Mouse (Mus musculus) G1E (cell line): ENCODE data around the gene Kcnma1. TPM values are rescaled to one million over a fixed set of nuclear protein-coding genes. Genes with fewer than 3 reads are reported as not detected.

ENCODE experiments used
- ATAC-seq: 2 replicates; pipeline ENCODE4 v1.8.0; 2016; ENCODE audit warnings: mild to moderate bottlenecking; ENCODE audit not compliant: insufficient number of reproducible peaks, poor library complexity, low FRiP score, severe bottlenecking; ENCODE audit errors: extremely low read depth
- DNase-seq: peaks from one replicate; pipeline ENCODE4 v3.0.0; 2012; ENCODE audit warnings: low spot score
- H3K27me3 ChIP-seq: 2 replicates; pipeline ENCODE4 v1.6.1; 2012; ENCODE audit warnings: mild to moderate bottlenecking, low read length, inconsistent platforms; ENCODE audit not compliant: insufficient read depth
- H3K36me3 ChIP-seq: replicated peaks from 2 replicates; pipeline ENCODE3; 2012; ENCODE audit warnings: mild to moderate bottlenecking, inconsistent platforms
- H3K4me1 ChIP-seq: 2 replicates; pipeline ENCODE4 v1.6.1; 2012; ENCODE audit warnings: low read depth, low read length, inconsistent platforms, mixed read lengths; ENCODE audit not compliant: insufficient read depth
- H3K4me3 ChIP-seq: 2 replicates; pipeline ENCODE4 v1.5.1; 2012; ENCODE audit warnings: low read depth, mild to moderate bottlenecking, inconsistent platforms, low read length, moderate library complexity, mixed read lengths
- H3K9me3 ChIP-seq: replicated peaks from 2 replicates; pipeline ENCODE4 v1.6.1; 2012; ENCODE audit warnings: inconsistent platforms
- CTCF ChIP-seq: IDR thresholded peaks from 2 replicates; pipeline ENCODE4 v1.5.1; 2012; ENCODE audit warnings: low read depth, low read length, inconsistent platforms, mixed read lengths
- GATA1 ChIP-seq: IDR thresholded peaks from 2 replicates; pipeline ENCODE4 v1.6.1; 2012; ENCODE audit warnings: borderline replicate concordance, low read length, inconsistent platforms, mixed read lengths
- GATA2 ChIP-seq: IDR thresholded peaks from 2 replicates; pipeline ENCODE4 v1.6.1; 2012; ENCODE audit warnings: low read depth, low read length, inconsistent platforms, borderline replicate concordance
- POLR2AphosphoS5 ChIP-seq: IDR thresholded peaks from 2 replicates; pipeline ENCODE4 v1.6.1; 2012; ENCODE audit warnings: low read depth, low read length, inconsistent platforms; ENCODE audit not compliant: insufficient replicate concordance
- TAL1 ChIP-seq: conservative IDR thresholded peaks from 2 replicates; pipeline ENCODE4 v1.6.1; 2012; ENCODE audit warnings: low read depth, low read length, inconsistent platforms, mixed read lengths
- polyA plus RNA-seq: library from polyadenylated mRNA; stranded (reverse); fragments of >175 nt; gene quantifications from 2 replicates; pipeline ENCODE4 v1.2.3, GENCODE M21; 2012
- total RNA-seq, 2 experiments: library from RNA; stranded (forward) in 1 of 2; stranded (reverse) in 1 of 2; fragments of 200-1000 nt in 1 of 2; fragments of >200 nt in 1 of 2; fragmentation: Nextera tagmentation in 1 of 2; gene quantifications; 2 replicates each; pipeline ENCODE4 v1.2.3; 2014 to 2017

The Kcnma1 gene
- total and polyA plus RNA-seq, 3 experiments, result 0.27 TPM; not detected in 2

DNA sequence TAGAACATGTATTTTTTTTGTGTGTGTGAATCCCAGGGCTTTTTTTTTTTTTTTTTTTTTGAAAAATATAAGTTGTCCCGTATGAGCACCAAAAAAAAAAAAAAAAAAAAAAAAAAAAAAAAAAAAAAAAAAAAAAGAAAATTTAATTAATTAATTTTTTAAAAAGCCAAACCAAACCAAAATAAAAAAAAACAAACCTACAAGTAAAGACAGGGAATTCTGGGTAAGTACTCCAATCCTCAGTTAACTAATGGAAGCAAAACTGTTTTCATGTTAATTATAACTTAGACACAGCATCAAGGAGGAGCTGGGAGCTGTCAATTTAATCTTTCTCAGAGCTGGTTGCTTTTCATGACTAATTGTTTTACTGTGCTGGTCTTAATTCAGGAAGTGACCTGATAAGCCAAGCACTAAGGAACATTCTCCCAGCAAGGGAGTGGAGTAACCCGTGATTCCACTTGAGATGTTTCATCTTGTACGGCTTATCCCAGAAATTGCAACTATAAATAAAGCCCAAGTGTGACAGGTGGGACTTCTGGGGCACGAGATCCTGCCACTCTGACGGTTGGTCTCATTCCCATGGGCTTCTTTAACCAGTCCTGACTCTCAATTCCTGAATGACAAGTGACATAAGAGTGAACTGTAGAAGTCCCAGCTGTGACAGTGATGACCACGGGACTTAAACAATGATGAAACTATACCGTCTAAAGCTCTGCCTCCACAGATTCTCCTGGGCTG lies 424.4 kb downstream of the Kcnma1 start:
- Histone ChIP-seq H3K36me3 (no peaks in the 10 kb centered on the region), H3K27me3 (no peaks in the 10 kb centered on the region), H3K4me1 (no peaks in the 10 kb centered on the region), H3K9me3 (no peaks in the 10 kb centered on the region), H3K4me3 (no peak overlapping the region)
- TF ChIP-seq GATA2 (no peak), TAL1 (no peak), GATA1 (no peak), CTCF (no peak), POLR2AphosphoS5 (no peak)
- ATAC-seq (no peak), DNase-seq (no peak)

DNA sequence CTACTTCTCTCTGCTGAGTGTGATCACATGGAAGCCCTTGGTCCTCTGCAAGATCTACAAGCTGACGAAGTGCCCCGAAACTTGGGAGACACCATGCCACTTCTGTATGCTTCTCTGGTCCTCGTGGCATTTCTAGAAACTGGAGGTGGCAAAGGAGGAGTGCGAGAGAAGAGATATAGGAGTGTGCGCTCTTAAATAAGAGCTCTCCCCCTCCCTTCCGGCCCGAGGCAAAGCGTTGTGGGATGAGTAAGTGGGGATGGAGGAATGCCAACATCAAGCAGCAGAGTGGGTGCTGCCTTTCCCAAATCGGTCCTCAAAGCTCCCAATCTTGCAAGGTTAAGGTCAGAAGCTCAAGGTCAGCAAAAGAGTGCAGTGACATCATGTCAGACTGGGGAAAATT lies 426.8 kb downstream of the Kcnma1 start:
- ATAC-seq, result no peak
- H3K36me3 ChIP-seq, result no peaks in the 10 kb centered on the region
- H3K27me3 ChIP-seq, result no peaks in the 10 kb centered on the region
- no peak overlapping the region for H3K4me3 ChIP-seq
- no peaks in the 10 kb centered on the region for H3K9me3 ChIP-seq
- no peaks in the 10 kb centered on the region for H3K4me1 ChIP-seq
- no peak for DNase-seq
- no peak for TF ChIP-seq CTCF
- TF ChIP-seq GATA2, result no peak
- TF ChIP-seq TAL1, result no peak
- TF ChIP-seq GATA1, result no peak
- no peak for TF ChIP-seq POLR2AphosphoS5

DNA sequence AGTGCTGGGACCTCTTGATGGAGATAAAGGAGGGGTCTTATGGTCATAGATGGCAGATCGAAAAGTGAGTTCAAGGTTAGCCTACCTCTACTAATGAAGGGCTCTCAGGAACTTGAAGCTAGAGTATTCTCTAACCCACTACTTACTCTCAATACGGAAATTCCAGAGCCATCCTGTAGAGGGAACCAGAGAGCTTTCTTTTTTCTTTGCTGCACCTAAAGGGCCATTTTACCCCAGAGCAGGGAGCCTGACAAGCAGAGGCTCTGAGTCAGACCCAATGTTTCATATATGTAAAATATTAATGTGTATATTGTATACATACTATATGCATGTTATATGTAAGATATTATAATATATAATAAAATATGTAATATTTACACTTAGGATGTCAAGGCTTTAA lies 431.1 kb downstream of the Kcnma1 start:
- DNase-seq (peak; percentile 0), ATAC-seq (no peak)
- Histone ChIP-seq H3K27me3 (no peaks in the 10 kb centered on the region), H3K9me3 (no peaks in the 10 kb centered on the region), H3K36me3 (no peaks in the 10 kb centered on the region), H3K4me1 (no peaks in the 10 kb centered on the region), H3K4me3 (no peak overlapping the region)
- TF ChIP-seq GATA1 (no peak), TAL1 (no peak), POLR2AphosphoS5 (no peak), GATA2 (no peak), CTCF (no peak)

DNA sequence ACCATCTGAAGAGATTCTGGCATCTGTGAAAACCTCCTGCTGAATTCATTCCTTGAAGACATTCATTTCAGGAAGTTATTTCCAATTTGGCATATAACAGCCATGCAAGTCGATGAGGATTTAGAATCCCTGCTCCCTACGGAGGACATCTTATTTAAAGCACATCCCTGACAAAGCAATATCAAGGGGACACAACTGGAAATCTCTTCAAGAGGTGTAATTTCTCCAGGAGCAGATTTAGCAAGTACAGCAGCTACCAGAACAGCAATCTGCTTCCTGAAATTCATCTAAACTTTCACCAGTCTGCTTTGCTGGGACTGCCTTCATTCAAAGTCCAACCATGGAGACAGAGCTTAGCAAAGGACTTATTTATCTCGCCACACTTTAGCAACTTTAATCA lies 433.0 kb downstream of the Kcnma1 start:
- ATAC-seq (no peak), DNase-seq (no peak)
- no peak overlapping the region for H3K4me3 ChIP-seq
- no peaks in the 10 kb centered on the region for H3K4me1 ChIP-seq
- no peaks in the 10 kb centered on the region for H3K27me3 ChIP-seq
- TF ChIP-seq TAL1 (no peak), CTCF (no peak), GATA1 (no peak), GATA2 (no peak), POLR2AphosphoS5 (no peak)
- H3K9me3 ChIP-seq, result no peaks in the 10 kb centered on the region
- H3K36me3 ChIP-seq, result no peaks in the 10 kb centered on the region

DNA sequence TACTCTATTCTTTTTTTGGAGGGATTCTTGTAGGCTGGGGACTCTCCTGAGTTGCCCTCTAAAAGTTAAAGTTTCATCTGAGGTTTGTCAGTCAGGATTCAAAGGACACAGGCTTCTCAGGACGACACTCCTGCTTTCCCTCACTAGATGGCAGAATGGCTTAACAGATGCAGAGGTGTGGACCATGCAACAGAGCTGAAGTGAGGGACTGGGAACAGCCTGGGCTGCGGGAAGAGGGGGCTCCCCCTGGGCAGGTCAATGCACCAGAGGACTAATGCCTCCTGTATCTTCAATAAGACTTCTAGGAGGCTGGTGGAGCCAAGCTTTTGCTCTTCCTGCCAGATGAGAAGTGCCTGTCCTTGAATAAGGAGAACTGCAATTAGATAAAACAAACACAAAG lies 438.3 kb downstream of the Kcnma1 start:
- Histone ChIP-seq H3K4me3 (no peak overlapping the region), H3K9me3 (no peaks in the 10 kb centered on the region), H3K36me3 (no peaks in the 10 kb centered on the region), H3K4me1 (no peaks in the 10 kb centered on the region), H3K27me3 (no peaks in the 10 kb centered on the region)
- no peak for TF ChIP-seq CTCF
- no peak for TF ChIP-seq POLR2AphosphoS5
- no peak for TF ChIP-seq GATA1
- TF ChIP-seq GATA2, result no peak
- no peak for TF ChIP-seq TAL1
- ATAC-seq, result no peak
- no peak for DNase-seq

DNA sequence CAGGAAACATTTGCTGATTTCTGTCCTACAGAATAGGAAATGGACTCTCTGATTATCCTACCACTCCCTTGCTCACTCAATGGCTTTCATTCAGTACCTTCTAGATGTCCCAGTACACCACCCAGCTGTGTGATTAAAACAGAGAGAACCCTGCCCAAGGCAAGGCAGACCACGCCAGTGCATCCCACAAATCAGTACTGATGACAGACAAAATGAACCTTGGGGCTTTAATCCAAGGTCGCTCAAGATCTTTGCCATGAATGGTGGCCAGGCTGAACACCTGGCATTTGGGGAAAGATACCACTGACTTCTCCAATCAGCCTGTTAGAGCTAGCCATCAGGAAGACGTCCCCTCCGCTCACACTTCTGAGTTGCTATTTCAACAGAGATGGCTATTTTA lies 440.2 kb downstream of the Kcnma1 start:
- DNase-seq, result no peak
- Histone ChIP-seq H3K9me3 (no peaks in the 10 kb centered on the region), H3K36me3 (no peaks in the 10 kb centered on the region), H3K4me3 (no peak overlapping the region), H3K4me1 (no peaks in the 10 kb centered on the region), H3K27me3 (no peaks in the 10 kb centered on the region)
- TF ChIP-seq GATA1 (no peak), TAL1 (no peak), POLR2AphosphoS5 (no peak)
- ATAC-seq, result no peak

DNA sequence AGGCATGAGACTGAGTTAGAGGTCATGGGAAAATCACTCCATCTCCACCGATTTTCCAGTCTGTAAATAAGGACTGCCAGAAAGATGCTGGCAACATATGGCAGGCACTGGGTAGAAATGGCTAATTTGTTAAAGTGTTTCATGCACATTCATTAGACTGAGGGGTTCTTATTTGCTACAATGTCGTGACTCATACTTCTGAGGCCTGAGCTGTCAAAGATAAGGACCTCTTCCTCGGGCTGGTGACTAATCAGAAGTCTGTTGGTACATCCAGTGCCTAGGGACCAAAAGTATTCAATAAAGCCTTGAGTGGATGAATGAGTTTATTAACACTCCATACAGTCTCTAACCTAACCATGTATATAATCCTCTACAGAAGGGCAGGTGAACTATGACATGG lies 440.9 kb downstream of the Kcnma1 start:
- no peaks in the 10 kb centered on the region for H3K27me3 ChIP-seq
- no peaks in the 10 kb centered on the region for H3K4me1 ChIP-seq
- ATAC-seq (no peak), DNase-seq (no peak)
- H3K4me3 ChIP-seq, result no peak overlapping the region
- H3K36me3 ChIP-seq, result no peaks in the 10 kb centered on the region
- TF ChIP-seq CTCF (no peak), TAL1 (no peak), GATA1 (no peak), POLR2AphosphoS5 (no peak), GATA2 (no peak)
- no peaks in the 10 kb centered on the region for H3K9me3 ChIP-seq
